Mouse (Mus musculus) neural tube, embryonic 14.5 days (tissue): ENCODE data around the gene Tbpl1. TPM values are rescaled to one million over a fixed set of nuclear protein-coding genes. Genes with fewer than 3 reads are reported as not detected.

ENCODE experiments used
- ATAC-seq: fragments of 200-750 bp; cut with Nextera tagmentation; 2 replicates; pipeline ENCODE4 v1.8.0; 2017; ENCODE audit warnings: low read depth, mild to moderate bottlenecking, moderate TSS enrichment, moderate library complexity
- H3K27ac ChIP-seq: fragments of 300-500 bp; sonication (generic); 2 replicates; pipeline ENCODE4 v1.5.1; 2014; ENCODE audit warnings: low read depth, mild to moderate bottlenecking, control low read depth, low read length, moderate library complexity, mixed read lengths
- H3K27me3 ChIP-seq: fragments of 300-500 bp; sonication (generic); 2 replicates; pipeline ENCODE4 v1.6.1; 2014; ENCODE audit warnings: low read length; ENCODE audit not compliant: control insufficient read depth, insufficient read depth
- H3K36me3 ChIP-seq: fragments of 300-500 bp; sonication (generic); 2 replicates; pipeline ENCODE4 v1.6.1; 2014; ENCODE audit warnings: low read length, mixed read lengths; ENCODE audit not compliant: control insufficient read depth, insufficient read depth
- H3K4me1 ChIP-seq: fragments of 300-500 bp; sonication (generic); 2 replicates; pipeline ENCODE4 v1.6.1; 2014; ENCODE audit warnings: low read length; ENCODE audit not compliant: control insufficient read depth, insufficient read depth
- H3K4me2 ChIP-seq: fragments of 300-500 bp; sonication (generic); 2 replicates; pipeline ENCODE4 v1.6.1; 2014; ENCODE audit warnings: mild to moderate bottlenecking, low read depth, low read length, control low read depth
- H3K4me3 ChIP-seq: fragments of 300-500 bp; sonication (generic); 2 replicates; pipeline ENCODE4 v1.5.1; 2014; ENCODE audit warnings: low read depth, low read length, control low read depth, mixed read lengths
- H3K9ac ChIP-seq: fragments of 300-500 bp; sonication (generic); replicated peaks from 2 replicates; pipeline ENCODE4 v1.6.1; 2014; ENCODE audit warnings: low read depth, mild to moderate bottlenecking, control low read depth, low read length, mixed read lengths
- H3K9me3 ChIP-seq: fragments of 300-500 bp; sonication (generic); 2 replicates; pipeline ENCODE4 v1.6.1; 2016; ENCODE audit warnings: low read length; ENCODE audit not compliant: control insufficient read depth
- WGBS: fragments of 180-500 bp; shearing (Covaris S2); extraction: QIAGEN DNeasy Blood & Tissue Kit; methylation state at CpG from one replicate; pipeline ENCODE4 v1.1.7; 2014; 5-methylcytosine and 5-hydroxymethylcytosine counted together
- polyA plus RNA-seq: library from polyadenylated mRNA; unstranded; fragments of >200 nt; fragmentation: Nextera tagmentation; extraction: Ambion mirVana; gene quantifications from 2 replicates; pipeline ENCODE4 v1.2.1, GENCODE M21; 2014

Gene Tbpl1
- polyA plus RNA-seq, 1 experiment from 2014 or later = 97.4 TPM

DNA sequence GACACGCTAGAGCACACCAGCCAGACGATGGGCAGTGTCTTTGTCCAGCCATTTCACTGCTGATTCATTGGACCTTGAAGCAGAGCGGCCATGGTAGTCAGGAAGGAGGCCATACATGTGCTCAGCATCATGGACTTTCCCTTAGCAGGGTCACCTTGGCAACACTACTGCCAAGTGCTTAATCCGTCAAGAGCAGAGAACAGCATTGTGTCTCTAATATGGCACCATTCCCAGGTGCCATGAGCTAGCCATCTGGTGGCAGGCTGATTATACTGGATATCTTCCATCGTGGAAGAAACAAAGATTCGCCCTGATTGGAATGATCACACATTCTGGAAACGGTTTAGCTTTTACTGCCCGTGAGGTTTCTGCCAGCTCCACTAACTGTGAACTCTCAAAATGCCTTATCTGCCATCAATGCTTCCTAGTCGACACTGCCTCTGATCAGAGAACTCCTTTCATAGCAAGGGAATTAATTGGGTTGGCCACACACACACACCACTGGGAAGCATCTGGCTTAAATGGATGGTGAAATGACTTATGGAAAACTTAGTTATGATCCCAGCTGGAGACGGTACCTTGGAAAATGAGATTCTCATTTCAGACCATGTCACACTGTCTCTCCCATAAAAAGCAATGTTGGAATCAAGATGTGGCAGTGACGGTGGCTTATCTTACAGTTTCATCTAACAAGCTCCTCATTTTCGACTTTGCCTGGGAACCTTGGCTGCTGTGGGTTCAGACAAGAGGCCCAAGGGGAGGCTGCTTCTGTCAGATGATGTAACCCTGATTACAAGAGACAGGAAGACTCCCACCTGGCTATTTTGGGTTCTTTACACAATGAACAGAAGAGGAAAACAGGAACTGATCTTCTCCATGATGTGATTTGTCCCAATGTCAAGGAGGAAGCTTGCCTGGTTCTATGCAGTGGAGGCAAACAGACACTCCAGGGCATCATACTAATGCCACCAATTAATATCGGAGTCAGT is 14.9 kb upstream of the Tbpl1 start:
- H3K4me2 ChIP-seq = no peak overlapping the region
- no peaks in the 10 kb centered on the region for H3K27me3 ChIP-seq
- no peaks in the 10 kb centered on the region for H3K9me3 ChIP-seq
- peak; percentile 98 for ATAC-seq
- no peaks in the 10 kb centered on the region for H3K4me1 ChIP-seq
- WGBS = 41% methylated on average over 13 of the region's 13 CpGs
- no peak overlapping the region for H3K4me3 ChIP-seq
- no peak overlapping the region for H3K9ac ChIP-seq
- H3K27ac ChIP-seq = peak overlapping the region; percentile 69
- H3K36me3 ChIP-seq = no peaks in the 10 kb centered on the region

DNA sequence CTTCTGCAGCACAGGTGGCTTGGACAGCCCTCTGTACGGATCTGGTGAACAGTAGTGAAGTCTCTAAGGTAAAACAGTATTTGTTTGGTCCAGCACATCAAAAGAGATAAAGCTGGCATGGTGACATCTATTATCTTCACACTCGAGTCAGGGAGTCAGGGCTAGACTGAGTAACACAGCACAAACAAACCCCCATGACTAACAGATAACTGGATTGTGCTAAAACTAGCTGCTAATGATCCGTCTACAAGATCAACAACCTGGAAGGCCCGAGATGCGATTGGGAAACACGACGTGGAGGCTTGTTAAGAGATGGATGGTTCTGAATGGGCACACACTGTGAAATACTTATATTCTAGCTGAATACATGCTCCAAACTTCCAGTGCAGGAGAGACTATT is 14.2 kb upstream of the Tbpl1 start:
- Histone ChIP-seq H3K9me3 (no peaks in the 10 kb centered on the region), H3K27me3 (no peaks in the 10 kb centered on the region), H3K4me2 (no peak overlapping the region), H3K9ac (no peak overlapping the region), H3K4me1 (no peaks in the 10 kb centered on the region), H3K4me3 (no peak overlapping the region), H3K36me3 (no peaks in the 10 kb centered on the region), H3K27ac (peak overlapping the region; percentile 69)
- peak; percentile 2; the same call in 1 of the 2 replicates for ATAC-seq
- WGBS = 61% methylated on average over 7 of the region's 7 CpGs

DNA sequence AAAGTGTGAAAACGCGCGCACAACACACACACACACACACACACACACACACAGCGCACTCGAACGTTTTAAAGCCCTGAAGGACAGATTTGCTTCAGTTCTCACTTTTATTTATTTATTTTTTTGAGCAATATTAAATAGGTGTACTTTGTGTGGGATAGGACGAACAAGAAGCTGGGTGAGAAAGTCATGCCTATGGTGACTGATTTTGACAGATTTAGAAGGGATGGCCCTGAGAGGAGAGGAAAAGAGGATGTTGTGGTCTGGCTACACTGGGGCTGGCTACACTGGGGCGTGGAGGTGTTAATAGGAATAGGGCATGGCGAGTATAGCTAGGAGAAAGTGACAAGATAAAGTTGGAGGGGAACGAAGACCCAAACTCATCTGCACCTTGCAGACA is 443 bp upstream of the Tbpl1 start:
- peak overlapping the region; percentile 69 for H3K4me3 ChIP-seq
- no peaks in the 10 kb centered on the region for H3K9me3 ChIP-seq
- no peaks in the 10 kb centered on the region for H3K27me3 ChIP-seq
- H3K4me2 ChIP-seq = peak overlapping the region; percentile 96
- H3K9ac ChIP-seq = peak overlapping the region; percentile 84; the same call in 1 of the 2 replicates
- peaks cover 16% of the 10 kb centered on the region for H3K4me1 ChIP-seq
- no peak for ATAC-seq
- peak overlapping the region; percentile 90; the same call in 1 of the 2 replicates for H3K27ac ChIP-seq
- no peaks in the 10 kb centered on the region for H3K36me3 ChIP-seq
- 60% methylated on average over 10 of the region's 10 CpGs for WGBS

DNA sequence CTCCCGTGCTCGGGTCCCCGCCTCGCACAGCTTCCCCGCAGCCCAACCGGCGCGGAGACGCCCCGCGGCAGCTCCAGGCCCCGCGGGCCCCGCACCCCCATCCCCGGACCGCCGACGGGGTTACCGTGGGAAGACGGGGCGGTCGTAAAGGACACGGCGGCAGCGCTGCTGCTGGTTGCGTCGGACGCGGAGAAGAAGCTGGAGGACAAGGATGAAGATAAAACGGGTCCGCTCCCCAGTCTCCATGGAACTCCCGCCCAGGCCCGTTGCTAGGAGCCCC is 806 bp downstream of the Tbpl1 start:
- Histone ChIP-seq H3K9ac (peak overlapping the region; percentile 84), H3K4me1 (peaks cover 19% of the 10 kb centered on the region), H3K27ac (peak overlapping the region; percentile 90), H3K9me3 (no peaks in the 10 kb centered on the region), H3K4me2 (peak overlapping the region; percentile 70; the same call in 1 of the 2 replicates), H3K36me3 (no peaks in the 10 kb centered on the region), H3K27me3 (no peaks in the 10 kb centered on the region), H3K4me3 (peak overlapping the region; percentile 69)
- WGBS = under 1% methylated on average over 33 of the region's 33 CpGs
- ATAC-seq = no peak

DNA sequence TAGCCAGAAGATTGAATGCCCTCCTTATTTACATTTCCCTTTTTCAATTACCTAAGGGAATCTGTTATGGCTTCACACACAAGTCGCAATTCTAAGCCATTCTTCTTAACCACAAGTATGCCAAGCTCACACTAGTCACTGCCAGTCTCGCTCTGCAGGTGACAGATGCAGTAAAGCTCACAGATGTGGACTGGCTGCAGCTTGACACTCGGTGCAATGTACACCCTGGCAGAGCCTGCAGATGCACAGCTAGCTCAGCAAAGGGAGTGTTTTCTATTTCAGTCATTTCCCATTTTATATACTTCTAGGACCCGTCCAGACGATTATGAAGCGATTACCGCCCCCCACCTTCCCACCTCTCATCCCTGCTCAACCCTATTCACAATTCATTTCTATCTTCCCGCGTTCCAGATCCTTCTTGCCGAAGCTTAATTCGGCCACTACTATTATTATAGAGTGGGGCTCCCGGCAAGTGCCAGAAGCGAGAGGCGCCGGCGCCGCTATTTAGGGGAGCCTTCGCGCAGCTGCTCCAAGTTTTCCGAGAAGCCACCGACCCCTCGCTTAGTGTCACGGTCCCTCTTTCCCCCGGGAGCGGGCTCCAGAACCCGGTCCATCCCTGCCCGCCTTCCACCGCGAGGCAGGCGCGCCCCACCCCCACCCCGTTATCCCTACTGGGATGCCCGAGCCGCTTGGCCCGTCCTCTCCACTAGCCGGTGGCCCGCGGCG is 1.3 kb downstream of the Tbpl1 start:
- WGBS = under 1% methylated on average over 39 of the region's 39 CpGs
- peak overlapping the region; percentile 84 for H3K9ac ChIP-seq
- H3K27me3 ChIP-seq = no peaks in the 10 kb centered on the region

GRCm38 (mm10) chr10:22728257-22728656 is 3.5 kb downstream of the Tbpl1 start:
- H3K4me2 ChIP-seq = no peak overlapping the region
- no peak overlapping the region for H3K27ac ChIP-seq
- 90% methylated on average over 1 of the region's 1 CpGs for WGBS
- no peak overlapping the region for H3K9ac ChIP-seq
- H3K36me3 ChIP-seq = no peaks in the 10 kb centered on the region
- peaks cover 19% of the 10 kb centered on the region for H3K4me1 ChIP-seq
- no peak overlapping the region for H3K4me3 ChIP-seq
- H3K9me3 ChIP-seq = no peaks in the 10 kb centered on the region
- no peak for ATAC-seq
- no peaks in the 10 kb centered on the region for H3K27me3 ChIP-seq

More for the DNA sequence above, 1.3 kb downstream of the Tbpl1 start:
- peak overlapping the region; percentile 70 for H3K4me2 ChIP-seq
- peak; percentile 74 for ATAC-seq
- H3K36me3 ChIP-seq = no peaks in the 10 kb centered on the region
- H3K27ac ChIP-seq = peak overlapping the region; percentile 90
- no peaks in the 10 kb centered on the region for H3K9me3 ChIP-seq
- H3K4me1 ChIP-seq = peaks cover 19% of the 10 kb centered on the region
- peak overlapping the region; percentile 69 for H3K4me3 ChIP-seq

GRCm38 (mm10) chr10:22726295-22726694 is 5.4 kb downstream of the Tbpl1 start:
- H3K27me3 ChIP-seq = no peaks in the 10 kb centered on the region
- H3K4me1 ChIP-seq = peaks cover 15% of the 10 kb centered on the region
- ATAC-seq = no peak
- WGBS = 48% methylated on average over 7 of the region's 7 CpGs
- H3K27ac ChIP-seq = peak overlapping the region; percentile 48; the same call in 1 of the 2 replicates
- no peak overlapping the region for H3K4me2 ChIP-seq
- H3K36me3 ChIP-seq = no peaks in the 10 kb centered on the region
- no peaks in the 10 kb centered on the region for H3K9me3 ChIP-seq
- no peak overlapping the region for H3K4me3 ChIP-seq
- no peak overlapping the region for H3K9ac ChIP-seq

DNA sequence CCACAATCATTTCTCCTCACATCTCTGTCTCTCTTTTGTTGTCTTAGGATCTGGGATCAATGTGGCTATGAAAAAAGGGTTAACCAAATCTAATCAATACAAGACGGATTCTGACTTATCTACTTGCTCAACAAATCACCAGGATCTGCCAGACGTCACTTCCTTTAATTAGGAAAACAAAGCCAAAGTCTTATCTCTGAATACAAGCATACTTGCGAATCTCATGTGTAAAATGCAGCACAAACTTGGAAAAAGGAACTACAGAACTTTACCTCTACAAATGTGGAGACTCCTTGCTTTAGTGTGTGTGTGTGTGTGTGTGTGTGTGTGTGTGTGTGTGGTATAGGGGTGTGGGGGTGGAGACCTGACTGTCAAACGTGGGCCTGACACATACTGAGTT is 6.6 kb downstream of the Tbpl1 start:
- Histone ChIP-seq H3K27me3 (no peaks in the 10 kb centered on the region), H3K4me2 (no peak overlapping the region), H3K9ac (no peak overlapping the region), H3K4me3 (no peak overlapping the region), H3K4me1 (peaks cover 15% of the 10 kb centered on the region), H3K27ac (no peak overlapping the region), H3K9me3 (no peaks in the 10 kb centered on the region), H3K36me3 (no peaks in the 10 kb centered on the region)
- 73% methylated on average over 4 of the region's 4 CpGs for WGBS
- no peak for ATAC-seq
